Mouse (Mus musculus) ES-E14 (cell line): Measurements from ENCODE around the gene Nme9.
A peak's percentile ranks its signal among the peaks of the same experiment; 100 is the strongest.

Experiments used
- CHD2 ChIP-seq: IDR thresholded peaks from 2 replicates; pipeline ENCODE4 v1.6.1; 2014; ENCODE audit warnings: mild to moderate bottlenecking, low read depth, low read length, inconsistent platforms
- MAFK ChIP-seq: IDR thresholded peaks from 2 replicates; pipeline ENCODE4 v1.6.1; 2014; ENCODE audit warnings: mild to moderate bottlenecking, low read depth, low read length, inconsistent platforms; ENCODE audit not compliant: insufficient read depth
- ZC3H11A ChIP-seq: IDR thresholded peaks from 2 replicates; pipeline ENCODE4 v1.6.1; 2012; ENCODE audit warnings: low read depth, mild to moderate bottlenecking, inconsistent platforms, low read length, borderline replicate concordance

DNA sequence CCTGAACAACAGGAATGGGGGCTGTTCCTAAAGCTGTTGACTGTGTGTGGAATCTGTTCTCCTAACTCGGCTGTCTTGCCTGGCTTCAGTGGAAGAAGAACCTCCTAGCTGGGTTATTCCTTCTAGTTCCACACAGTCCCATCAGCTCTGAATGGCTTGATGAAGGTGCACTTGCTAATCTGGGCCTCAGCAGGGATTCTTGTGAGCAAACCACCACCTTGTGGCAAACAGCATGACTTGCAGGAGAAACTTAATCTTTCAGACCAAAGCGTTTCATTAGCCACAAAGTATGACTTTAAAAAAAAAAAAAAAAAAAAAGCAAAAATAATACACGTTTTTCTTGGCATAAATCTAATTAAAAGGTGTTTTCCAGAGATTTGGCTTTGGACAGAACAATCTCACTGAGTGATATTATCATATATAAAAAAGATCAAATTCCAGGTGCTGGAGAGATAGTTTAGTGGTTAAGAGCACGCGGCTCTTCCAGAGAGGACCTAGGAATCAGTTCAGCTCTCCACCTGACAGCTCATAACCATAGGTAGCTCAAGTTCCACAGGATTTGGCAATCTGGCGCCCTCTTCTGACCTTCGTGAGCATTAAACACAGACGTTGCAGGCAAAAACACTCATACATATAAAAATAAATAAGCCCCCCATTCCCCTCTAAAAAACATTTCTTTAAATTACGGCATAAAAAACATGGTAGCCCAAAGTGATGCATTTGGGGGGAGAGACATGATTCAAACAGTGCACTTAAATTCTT, 1.2 kb upstream of the Nme9 start:
- TF ChIP-seq MAFK (no peak), CHD2 (no peak), ZC3H11A (0 out of 2 replicates have a peak, but pooled peaks have one; percentile 46)
